Mouse (Mus musculus) G1E (cell line): Measurements from ENCODE around the gene Tmem132c.

Experiments used
- CTCF ChIP-seq: IDR thresholded peaks from 2 replicates; pipeline ENCODE4 v1.5.1; 2012; ENCODE audit warnings: low read depth, low read length, inconsistent platforms, mixed read lengths
- GATA1 ChIP-seq: IDR thresholded peaks from 2 replicates; pipeline ENCODE4 v1.6.1; 2012; ENCODE audit warnings: borderline replicate concordance, low read length, inconsistent platforms, mixed read lengths
- POLR2AphosphoS5 ChIP-seq: IDR thresholded peaks from 2 replicates; pipeline ENCODE4 v1.6.1; 2012; ENCODE audit warnings: low read depth, low read length, inconsistent platforms; ENCODE audit not compliant: insufficient replicate concordance
- TAL1 ChIP-seq: conservative IDR thresholded peaks from 2 replicates; pipeline ENCODE4 v1.6.1; 2012; ENCODE audit warnings: low read depth, low read length, inconsistent platforms, mixed read lengths

GRCm38 (mm10) chr5:127546585-127546991 is 305.0 kb downstream of the Tmem132c start:
- no peak for TF ChIP-seq GATA1
- no peak for TF ChIP-seq CTCF
- no peak for TF ChIP-seq TAL1
- no peak for TF ChIP-seq POLR2AphosphoS5
